Mouse (Mus musculus) right cerebral cortex, postnatal 10 days (tissue): ENCODE data around the gene Tert.
A peak's percentile ranks its signal among the peaks of the same experiment; 100 is the strongest.

Source experiments
- DNase-seq, 2 experiments: peaks; one replicate each; pipeline ENCODE4 v3.0.0; 2021; ENCODE audit warnings: low spot score in 2 of 2

Gene Tert

GRCm38 (mm10) chr13:73675161-73675560, 48.5 kb downstream of the Tert start:
- no peak for DNase-seq

GRCm38 (mm10) chr13:73677853-73678252, 51.1 kb downstream of the Tert start, which contains the start of gene Slc6a18:
Gene Slc6a18 (minus strand): TSS chr13:73678023.
- DNase-seq, result no peak

GRCm38 (mm10) chr13:73679311-73679710, 52.6 kb downstream of the Tert start:
- no peak for DNase-seq

GRCm38 (mm10) chr13:73680394-73680793, 53.7 kb downstream of the Tert start:
- DNase-seq, result no peak

- DNase-seq, result no peak
These were observed 55.5 kb downstream of the Tert start for GRCm38 (mm10) chr13:73682226-73682625.

GRCm38 (mm10) chr13:73683682-73684081, 57.0 kb downstream of the Tert start:
- DNase-seq, result peak; percentile 25 to 28

- no peak for DNase-seq
These were observed 57.7 kb downstream of the Tert start for GRCm38 (mm10) chr13:73684412-73684811.

GRCm38 (mm10) chr13:73685502-73685901, 58.8 kb downstream of the Tert start:
- no peak for DNase-seq

GRCm38 (mm10) chr13:73687601-73688000, 60.9 kb downstream of the Tert start:
- no peak for DNase-seq

- no peak for DNase-seq
These were observed 62.2 kb downstream of the Tert start for GRCm38 (mm10) chr13:73688934-73689333.

GRCm38 (mm10) chr13:73692249-73692868, 65.6 kb downstream of the Tert start:
- peak; percentile 44 to 62 for DNase-seq

- no peak for DNase-seq
These were observed 66.6 kb downstream of the Tert start for GRCm38 (mm10) chr13:73693333-73693732.

- no peak for DNase-seq
These were observed 68.3 kb downstream of the Tert start for GRCm38 (mm10) chr13:73694972-73695371.

GRCm38 (mm10) chr13:73696529-73696928, 69.8 kb downstream of the Tert start:
- no peak for DNase-seq
